Mouse (Mus musculus) spleen, adult 2 months (tissue): ENCODE results near the gene Lingo3.

ENCODE experiments used
- CTCF ChIP-seq: fragments of 200-500 bp; IDR thresholded peaks from 2 replicates; pipeline ENCODE4 v1.5.1; 2011; ENCODE audit warnings: mild to moderate bottlenecking, inconsistent platforms; ENCODE audit not compliant: insufficient read depth, insufficient read length, insufficient replicate concordance; ENCODE audit errors: extremely low read depth
- POLR2A ChIP-seq: fragments of 200-500 bp; IDR thresholded peaks from 2 replicates; pipeline ENCODE4 v1.6.1; 2011; ENCODE audit warnings: low read depth, low read length, inconsistent platforms

- TF ChIP-seq POLR2A (no peak), CTCF (no peak)
Measured at GRCm38 (mm10) chr10:80802204-80802912, 41.5 kb downstream of the Lingo3 start.
